Mouse (Mus musculus): ENCODE data around the gene Notum.
A peak's percentile ranks its signal among the peaks of the same experiment; 100 is the strongest.
"Not testable (repeated sequence)": the region's sequence is repeated elsewhere in the genome, so short reads cannot be mapped to it uniquely, and the experiment has no call there.

The Notum gene

DNA sequence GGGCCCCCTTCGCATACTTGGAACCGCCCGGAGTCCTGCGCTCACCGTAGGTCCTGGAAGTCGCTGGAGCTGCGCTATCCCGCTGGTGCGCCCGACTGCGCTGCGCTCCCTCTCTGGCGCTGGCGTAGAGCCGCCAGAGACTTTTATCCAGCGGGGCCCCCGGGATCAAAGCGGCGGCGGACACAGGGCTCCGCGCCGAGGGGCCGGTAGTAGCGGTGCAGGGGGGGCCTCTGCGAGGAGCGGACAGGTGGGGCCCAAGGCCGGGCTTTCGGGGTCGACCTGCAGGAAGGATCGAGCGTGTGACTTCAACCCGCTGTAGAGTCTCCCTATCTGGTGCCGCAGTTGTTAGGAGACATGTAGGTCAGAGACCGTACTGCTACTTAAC is at the start of gene Notum:
Notum (minus strand) TSS at position 100 of the 385 bp plus-strand sequence.
- no peak for DNase-seq

GRCm38 (mm10) chr11:120710672-120711071 is 49.7 kb upstream of the Notum start:
- DNase-seq = no peak

GRCm38 (mm10) chr11:120709551-120709950 is 48.6 kb upstream of the Notum start:
- no peak for DNase-seq

DNA sequence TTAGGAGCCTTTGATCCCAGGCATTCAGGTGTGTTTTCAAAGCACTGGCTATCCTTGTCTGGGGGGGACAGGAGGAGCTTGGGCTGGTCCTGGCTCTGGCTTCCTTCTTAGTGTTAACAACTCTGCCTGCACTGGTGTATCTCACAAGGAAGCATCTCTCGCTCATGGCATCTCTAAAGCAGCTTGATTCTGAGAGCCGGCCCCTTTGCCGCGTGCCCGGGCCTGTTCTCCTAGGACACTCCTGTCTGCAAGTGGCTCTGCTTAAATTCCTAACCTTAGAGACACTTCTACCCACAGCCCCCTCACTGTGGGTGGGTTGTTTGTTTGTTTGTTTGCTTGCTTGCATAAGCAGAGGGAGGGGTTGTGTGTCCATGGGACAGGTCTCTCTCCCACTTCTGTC is 47.0 kb upstream of the Notum start:
- no peak for DNase-seq

GRCm38 (mm10) chr11:120707225-120707624 is 46.2 kb upstream of the Notum start:
- DNase-seq = no peak

- DNase-seq = no peak
These were observed 45.1 kb upstream of the Notum start for GRCm38 (mm10) chr11:120706120-120706519.

- no peak for DNase-seq
These were observed 43.7 kb upstream of the Notum start for GRCm38 (mm10) chr11:120704486-120705325.

GRCm38 (mm10) chr11:120703696-120704454 is 42.9 kb upstream of the Notum start:
- DNase-seq = no peak

GRCm38 (mm10) chr11:120697741-120698140 is 36.8 kb upstream of the Notum start:
- peak; percentile 98 for DNase-seq

DNA sequence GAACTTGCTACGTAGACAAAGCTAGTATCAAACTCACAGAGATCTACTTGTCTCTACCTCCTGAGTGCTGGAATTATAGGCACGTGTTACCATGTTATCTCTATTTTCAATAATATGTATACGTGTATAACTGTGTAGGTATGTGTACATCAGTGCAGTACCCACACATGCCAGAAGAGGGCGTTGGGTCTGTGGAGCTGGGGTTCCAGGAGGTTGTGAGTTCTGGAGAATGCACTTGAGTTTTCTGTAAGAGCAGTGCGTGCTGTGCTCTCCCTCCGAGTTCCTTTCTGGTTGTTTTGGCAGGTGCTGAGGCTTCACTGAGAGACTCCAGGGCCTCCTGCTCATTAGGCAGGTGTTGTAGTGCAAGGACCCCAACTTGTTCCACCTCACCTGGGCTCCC is 35.6 kb upstream of the Notum start:
- DNase-seq = no peak

GRCm38 (mm10) chr11:120695641-120696040 is 34.7 kb upstream of the Notum start:
- DNase-seq = no peak

DNA sequence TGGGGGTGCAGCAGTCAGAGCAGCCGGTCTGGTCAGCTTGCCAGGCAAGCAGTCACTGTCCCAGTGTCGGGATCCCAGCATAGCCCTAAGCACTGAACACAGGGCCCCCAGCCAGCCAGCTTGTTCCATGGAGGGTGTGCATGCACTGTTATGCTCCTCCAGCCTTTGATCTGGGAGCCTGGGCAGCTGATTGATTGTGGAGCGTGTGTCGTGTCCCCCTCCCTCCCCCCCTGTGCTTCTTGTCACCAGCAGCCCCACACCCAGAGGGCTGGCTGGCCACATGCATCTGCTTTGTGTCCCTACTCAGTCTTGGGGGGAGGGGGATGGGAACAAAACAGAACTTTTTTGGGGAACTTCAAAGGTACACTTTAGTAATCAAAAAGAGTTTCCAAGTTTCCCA is 34.2 kb upstream of the Notum start:
- DNase-seq = no peak

- DNase-seq = no peak
These were observed 32.5 kb upstream of the Notum start for GRCm38 (mm10) chr11:120693461-120693860.

DNA sequence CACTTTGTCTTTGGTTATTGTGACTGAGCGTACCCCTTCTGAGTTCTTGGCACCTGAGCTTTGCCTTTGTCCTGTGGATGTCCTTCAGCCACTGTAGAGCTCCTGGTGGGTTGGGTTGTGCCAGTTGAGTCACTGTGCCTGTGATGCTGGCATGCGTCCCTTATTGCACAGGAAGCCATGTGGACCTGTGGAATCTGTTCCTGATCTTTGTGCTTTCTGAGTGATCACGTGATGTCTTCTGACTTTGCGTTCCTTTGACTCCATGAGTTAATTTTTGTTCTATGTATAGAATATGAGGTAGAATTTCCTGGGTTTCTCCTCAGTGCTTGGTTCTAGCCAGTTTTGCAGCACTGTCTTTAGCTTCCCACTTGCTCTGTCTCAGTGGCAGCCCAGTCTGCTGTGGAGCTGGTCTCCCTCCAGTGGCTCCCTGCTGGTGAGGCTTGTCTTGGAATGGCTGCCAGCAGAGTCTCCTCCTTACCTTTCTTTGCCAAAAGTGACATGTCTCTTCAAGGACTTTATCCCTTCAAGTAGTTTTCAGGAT is 31.6 kb upstream of the Notum start:
- no peak for DNase-seq

DNA sequence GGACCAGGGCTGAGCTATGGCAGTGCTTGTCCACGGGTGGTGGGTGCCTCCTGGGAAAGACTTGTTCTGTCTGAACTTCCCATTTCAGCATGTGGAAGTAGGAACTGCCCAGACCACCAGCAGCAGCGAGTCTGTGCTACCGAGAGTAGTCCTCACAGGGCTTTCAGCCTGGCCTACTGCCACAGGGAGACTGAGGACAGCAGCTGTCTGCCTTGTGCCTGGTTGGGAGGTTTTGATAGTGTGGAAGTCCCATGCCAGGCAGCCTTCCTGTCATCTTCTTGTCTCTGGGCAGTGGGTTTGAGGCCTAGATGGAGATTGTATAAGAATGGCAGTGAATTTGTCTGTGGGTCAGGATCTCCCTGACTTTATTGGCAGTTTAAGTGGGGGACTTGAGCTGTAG is 28.4 kb upstream of the Notum start:
- DNase-seq = no peak

GRCm38 (mm10) chr11:120686650-120687272 is 25.8 kb upstream of the Notum start:
- DNase-seq = no peak

GRCm38 (mm10) chr11:120684660-120685059 is 23.7 kb upstream of the Notum start:
- DNase-seq = no peak

DNA sequence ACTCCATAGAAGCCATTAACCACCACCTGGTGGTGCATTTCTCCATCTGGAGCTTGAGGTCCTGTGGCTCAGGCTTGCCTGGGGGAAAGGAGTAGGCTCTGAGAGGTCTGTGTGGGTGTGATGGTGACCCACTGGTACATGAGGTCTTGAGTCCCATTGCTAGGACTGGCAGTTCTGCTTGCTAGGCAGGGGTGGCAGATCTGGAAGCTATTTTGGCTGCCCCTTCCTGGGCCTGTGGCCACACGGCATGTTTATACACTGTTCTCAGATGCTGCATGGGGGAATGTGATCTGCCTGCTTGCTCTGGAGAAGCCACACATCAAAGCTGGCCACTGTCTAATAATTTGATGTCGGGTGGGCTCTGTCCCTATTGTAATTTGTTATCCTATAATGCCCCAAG is 23.1 kb upstream of the Notum start:
- no peak for DNase-seq

DNA sequence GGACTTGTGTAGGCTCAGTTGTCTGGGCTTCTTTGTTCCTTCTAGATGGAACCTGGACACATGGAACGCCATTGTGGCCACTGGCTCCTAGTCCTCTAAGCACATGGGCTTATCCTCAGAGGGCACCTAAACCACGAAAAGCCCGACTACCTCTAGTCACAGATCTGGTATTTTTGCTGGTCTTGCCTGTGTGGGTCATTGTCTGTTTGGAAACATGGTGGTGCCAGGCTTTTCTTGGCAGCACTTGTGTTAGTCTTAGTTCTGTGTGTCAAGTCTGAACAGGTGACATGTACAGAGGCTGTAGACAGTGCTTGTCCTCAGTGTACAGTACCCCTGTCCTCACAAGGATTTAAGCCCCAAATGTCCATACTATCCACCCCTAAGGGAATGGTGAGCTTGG is 22.6 kb upstream of the Notum start:
- DNase-seq = no peak

DNA sequence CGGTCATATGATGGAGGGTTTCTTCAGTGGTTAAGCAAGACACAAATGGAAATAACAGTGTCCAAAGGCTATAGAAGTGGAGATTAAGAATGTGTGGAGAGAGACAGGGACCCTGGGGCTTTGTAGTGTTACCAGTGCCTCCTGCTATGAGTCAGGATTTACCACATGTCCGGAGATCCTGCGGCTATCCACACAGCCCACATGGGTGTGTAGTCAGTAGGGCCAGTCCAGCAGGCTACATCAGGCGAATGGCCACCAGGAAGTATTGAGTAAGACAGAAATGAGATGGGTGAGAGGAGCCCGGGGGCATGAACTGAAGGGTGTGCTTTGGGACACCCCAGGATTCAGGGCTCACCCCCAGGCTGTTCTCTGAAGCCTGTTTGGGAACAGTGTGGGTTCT is 21.7 kb upstream of the Notum start:
- DNase-seq = no peak

DNA sequence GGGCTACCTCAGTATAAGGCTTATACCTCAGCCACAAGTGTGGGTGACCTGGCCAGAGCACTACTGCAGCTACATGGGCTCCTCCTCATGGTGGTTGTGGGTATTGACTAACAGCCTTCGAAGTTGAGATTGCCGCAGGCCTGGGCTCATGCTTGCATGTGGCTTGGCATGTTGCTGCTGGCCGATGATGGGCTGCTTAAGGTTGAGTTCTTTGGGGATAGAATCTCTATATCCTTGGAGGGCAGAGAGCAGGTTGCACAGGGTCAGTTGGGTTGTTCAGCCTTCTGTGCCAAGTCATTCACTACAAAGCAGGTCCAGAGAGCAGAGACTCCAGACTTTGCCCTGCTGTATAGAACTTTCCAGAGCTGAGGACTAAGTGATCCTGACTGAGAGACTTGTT is 18.9 kb upstream of the Notum start:
- no peak for DNase-seq

GRCm38 (mm10) chr11:120676951-120677350 is 16.0 kb upstream of the Notum start:
- no peak for DNase-seq

DNA sequence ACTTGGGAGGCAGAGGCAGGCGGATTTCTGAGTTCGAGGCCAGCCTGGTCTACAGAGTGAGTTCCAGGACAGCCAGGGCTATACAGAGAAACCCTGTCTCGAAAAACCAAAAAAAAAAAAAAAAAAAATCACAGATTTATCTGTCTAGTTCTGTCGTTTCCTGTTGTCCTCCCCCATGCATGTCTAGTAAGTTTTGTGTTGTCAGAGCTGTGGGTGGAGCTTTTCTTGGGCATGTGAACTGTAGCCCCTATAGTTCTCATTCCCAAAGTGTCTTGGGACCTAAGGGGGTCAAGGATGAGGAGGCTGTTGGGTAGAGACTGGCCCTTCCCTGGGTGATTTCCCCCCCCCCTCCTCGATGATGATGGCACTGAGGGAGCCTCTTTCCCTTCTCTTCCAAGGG is 14.9 kb upstream of the Notum start:
- DNase-seq = not testable (repeated sequence)
